Mouse (Mus musculus): ENCODE results near the gene Nfkbie. TPM values are rescaled to one million over a fixed set of nuclear protein-coding genes. Genes with fewer than 3 reads are reported as not detected.

Nfkbie gene
- polyA plus RNA-seq, 1 experiment from 2014 or later, result 5.3 TPM

DNA sequence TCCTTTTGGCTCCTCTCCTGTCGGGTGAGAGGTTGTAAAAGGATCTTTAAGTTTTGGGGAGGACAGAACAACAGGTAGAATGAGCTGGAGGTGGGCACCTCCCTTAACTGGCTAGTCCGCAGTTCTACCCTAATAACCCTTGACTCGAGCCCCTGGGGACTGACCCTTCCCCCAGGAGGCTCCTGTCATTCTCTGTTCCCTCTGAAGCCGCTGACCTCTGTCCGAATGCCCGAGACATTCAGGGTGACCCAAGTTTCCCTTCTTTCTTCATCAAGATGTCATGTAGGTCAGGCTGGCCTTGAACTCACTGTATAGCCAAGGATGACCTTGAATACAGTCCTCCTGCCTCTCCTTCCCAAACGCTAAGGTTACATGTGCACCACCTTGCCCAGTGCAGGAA, 32.9 kb downstream of the Nfkbie start:
- peaks cover 4% of the 10 kb centered on the region; the same call in 1 of the 2 replicates for H3K27me3 ChIP-seq
- H3K4me2 ChIP-seq, result no peak overlapping the region
- H3K27ac ChIP-seq (replicated peaks), result no peak overlapping the region
- H3K9me3 ChIP-seq, result no peaks in the 10 kb centered on the region
- WGBS, result 90% methylated on average over 7 of the region's 7 CpGs
- peaks cover 33% of the 10 kb centered on the region for H3K4me1 ChIP-seq (replicated peaks)
- no peak for ATAC-seq (ENCODE audit: low read depth)
- H3K4me3 ChIP-seq, result no peak overlapping the region
- H3K36me3 ChIP-seq, result peaks cover 10% of the 10 kb centered on the region; the same call in 1 of the 2 replicates
- H3K9ac ChIP-seq, result no peak overlapping the region

DNA sequence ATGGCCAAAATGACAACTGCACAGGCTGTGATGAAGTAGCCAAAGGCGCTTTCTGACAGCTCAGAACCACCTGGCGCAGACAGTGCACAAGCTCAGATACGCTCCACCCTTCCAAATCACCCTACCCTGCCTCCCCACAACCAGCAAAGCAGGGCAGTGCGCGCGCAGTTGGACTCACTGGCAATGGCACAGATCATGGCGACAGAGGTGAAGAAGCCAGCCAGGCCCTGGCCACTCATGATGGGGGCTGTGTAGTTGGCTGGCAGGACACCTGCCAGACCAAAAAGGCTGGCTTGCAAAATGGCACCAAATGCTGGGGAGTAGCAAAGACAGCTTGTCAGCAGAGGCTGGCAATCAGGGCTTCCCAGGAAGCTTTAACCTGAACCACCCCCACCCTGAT, 33.7 kb downstream of the Nfkbie start:
- Histone ChIP-seq H3K4me1 (replicated peaks) (peaks cover 39% of the 10 kb centered on the region), H3K27me3 (peaks cover 13% of the 10 kb centered on the region), H3K9ac (no peak overlapping the region), H3K36me3 (peaks cover 10% of the 10 kb centered on the region; the same call in 1 of the 2 replicates), H3K9me3 (no peaks in the 10 kb centered on the region), H3K4me2 (no peak overlapping the region), H3K4me3 (no peak overlapping the region), H3K27ac (replicated peaks) (no peak overlapping the region)
- WGBS, result 96% methylated on average over 7 of the region's 7 CpGs
- no peak for ATAC-seq (ENCODE audit: low read depth)

DNA sequence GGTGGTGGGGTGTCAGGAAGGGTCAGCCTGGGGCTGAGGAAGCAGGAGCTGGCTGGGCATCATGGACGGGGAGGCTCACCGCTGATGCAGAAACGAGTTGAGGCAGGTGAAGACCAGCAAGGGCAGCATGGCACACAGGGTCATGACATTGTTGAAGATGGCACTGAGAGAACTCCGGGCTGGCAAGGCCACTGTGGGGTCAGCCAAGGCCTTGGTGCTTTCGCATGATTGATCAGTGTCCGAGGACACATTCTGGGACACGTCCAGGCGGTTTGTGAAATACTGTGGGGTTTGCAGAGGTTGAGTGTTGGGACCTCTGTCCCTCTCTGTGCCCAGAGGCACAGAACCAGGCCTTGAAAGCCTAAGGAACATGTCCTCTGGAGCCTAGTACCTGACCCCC, 34.3 kb downstream of the Nfkbie start:
- Histone ChIP-seq H3K9ac (no peak overlapping the region), H3K9me3 (no peaks in the 10 kb centered on the region), H3K36me3 (peaks cover 10% of the 10 kb centered on the region; the same call in 1 of the 2 replicates), H3K4me1 (replicated peaks) (peaks cover 39% of the 10 kb centered on the region), H3K4me3 (no peak overlapping the region), H3K4me2 (no peak overlapping the region), H3K27ac (replicated peaks) (no peak overlapping the region), H3K27me3 (peaks cover 18% of the 10 kb centered on the region)
- ATAC-seq (ENCODE audit: low read depth), result no peak
- 96% methylated on average over 8 of the region's 8 CpGs for WGBS

DNA sequence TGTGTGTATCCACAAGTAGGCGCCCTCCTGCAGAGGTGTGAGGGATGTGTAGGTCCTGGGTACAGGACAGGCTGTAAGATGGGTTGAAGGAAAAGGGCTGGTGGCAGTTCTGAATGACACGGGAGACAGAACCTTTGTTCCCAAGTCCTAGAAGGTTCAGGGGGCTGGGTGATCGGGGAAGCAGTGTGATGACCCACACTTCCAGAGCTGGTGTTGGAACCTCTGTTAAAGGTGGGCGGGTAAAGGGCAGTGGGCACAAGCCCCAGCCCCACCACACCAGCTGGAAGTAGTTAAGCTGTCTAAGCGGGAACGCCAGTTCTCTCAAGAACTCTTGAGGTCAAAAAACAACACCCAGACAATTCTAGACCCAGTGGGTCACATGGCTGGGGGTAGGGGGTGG, 34.9 kb downstream of the Nfkbie start:
- Histone ChIP-seq H3K36me3 (peaks cover 10% of the 10 kb centered on the region; the same call in 1 of the 2 replicates), H3K27me3 (peaks cover 18% of the 10 kb centered on the region), H3K4me3 (no peak overlapping the region), H3K9me3 (no peaks in the 10 kb centered on the region), H3K4me1 (replicated peaks) (peaks cover 39% of the 10 kb centered on the region), H3K4me2 (no peak overlapping the region), H3K27ac (replicated peaks) (no peak overlapping the region), H3K9ac (no peak overlapping the region)
- ATAC-seq (ENCODE audit: low read depth), result no peak
- 88% methylated on average over 6 of the region's 6 CpGs for WGBS

DNA sequence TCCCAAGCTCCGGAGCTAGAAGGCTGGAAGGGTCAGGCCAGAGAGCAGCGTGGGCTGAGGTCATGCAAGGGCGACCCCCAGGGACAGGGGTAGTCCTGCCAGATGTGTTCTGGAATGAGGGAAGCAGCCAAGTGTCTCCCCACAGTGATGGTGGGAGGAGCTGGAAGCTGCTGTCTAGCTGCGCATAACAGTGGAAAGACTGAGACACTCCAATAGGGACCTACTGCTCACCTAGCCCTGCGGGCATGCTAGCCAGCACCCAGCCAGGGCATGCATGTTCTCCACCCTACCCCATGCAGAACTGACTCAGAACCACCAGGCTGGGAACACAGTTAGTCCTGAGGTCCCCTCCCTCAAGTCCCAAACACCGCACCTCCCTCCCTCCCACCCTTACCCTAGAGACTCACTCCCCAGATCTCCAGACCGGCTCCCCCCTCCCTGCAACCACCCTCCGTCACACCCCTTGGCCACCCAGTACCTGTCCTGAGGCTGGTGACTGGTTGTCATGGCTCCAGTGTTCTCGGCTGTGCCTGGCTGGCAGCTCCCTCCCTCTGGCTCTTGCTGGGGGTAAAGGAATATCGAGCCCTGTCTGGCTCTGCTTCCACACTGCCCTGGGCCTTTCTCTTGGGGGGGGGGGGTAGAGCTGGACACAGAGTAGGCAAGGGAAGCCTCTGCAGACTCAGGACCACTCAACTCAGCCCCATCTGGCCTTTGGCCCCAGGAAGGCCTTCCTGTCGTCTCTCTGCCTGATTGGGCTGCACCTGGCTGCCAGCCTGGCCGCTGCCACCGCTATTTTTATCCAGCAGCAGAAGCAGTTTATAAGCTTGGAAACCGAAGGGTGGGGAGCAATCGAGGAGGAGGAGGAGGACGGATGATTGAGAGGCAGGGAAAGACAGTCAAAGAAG, 36.5 kb downstream of the Nfkbie start:
- Histone ChIP-seq H3K4me2 (peak overlapping the region; percentile 3; the same call in 1 of the 2 replicates), H3K36me3 (peaks cover 3% of the 10 kb centered on the region; the same call in 1 of the 2 replicates), H3K4me1 (replicated peaks) (peaks cover 52% of the 10 kb centered on the region), H3K4me3 (no peak overlapping the region), H3K9ac (peak overlapping the region; percentile 47), H3K27ac (replicated peaks) (no peak overlapping the region), H3K9me3 (no peaks in the 10 kb centered on the region), H3K27me3 (peaks cover 18% of the 10 kb centered on the region)
- ATAC-seq (ENCODE audit: low read depth), result no peak
- 56% methylated on average over 16 of the region's 16 CpGs for WGBS

- ATAC-seq (ENCODE audit: low read depth), result no peak
- Histone ChIP-seq H3K4me3 (no peak overlapping the region), H3K27ac (replicated peaks) (no peak overlapping the region), H3K4me2 (peak overlapping the region; percentile 80; the same call in 1 of the 2 replicates), H3K9ac (peak overlapping the region; percentile 47; the same call in 1 of the 2 replicates), H3K36me3 (no peaks in the 10 kb centered on the region), H3K27me3 (peaks cover 18% of the 10 kb centered on the region), H3K4me1 (replicated peaks) (peaks cover 56% of the 10 kb centered on the region), H3K9me3 (no peaks in the 10 kb centered on the region)
- WGBS, result 63% methylated on average over 8 of the region's 8 CpGs
Observed at GRCm38 (mm10) chr17:45592606-45593431, 37.3 kb downstream of the Nfkbie start.

DNA sequence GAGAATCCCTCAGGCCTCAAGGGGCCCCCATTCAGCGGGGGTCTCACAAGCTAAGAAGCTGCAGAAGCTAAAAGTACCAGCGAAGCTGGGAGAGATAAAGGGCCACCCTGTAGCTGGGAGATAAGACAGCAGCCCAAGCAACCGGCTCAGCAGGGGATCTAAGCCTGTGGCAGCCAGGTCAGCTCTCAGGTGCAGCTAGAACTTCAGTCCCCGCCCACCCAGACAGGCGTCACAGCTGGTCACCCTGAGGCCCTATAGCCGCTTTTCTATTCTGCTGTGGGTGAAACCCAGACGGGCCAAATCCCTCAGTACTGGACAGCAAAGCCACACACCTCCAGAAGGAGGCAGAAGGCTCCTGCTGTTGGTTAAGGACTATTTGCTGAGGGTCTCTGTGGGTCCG, 38.0 kb downstream of the Nfkbie start:
- WGBS, result 35% methylated on average over 8 of the region's 8 CpGs
- peaks cover 59% of the 10 kb centered on the region for H3K4me1 ChIP-seq (replicated peaks)
- no peaks in the 10 kb centered on the region for H3K9me3 ChIP-seq
- peak overlapping the region; percentile 80 for H3K4me2 ChIP-seq
- H3K27ac ChIP-seq (replicated peaks), result no peak overlapping the region
- no peaks in the 10 kb centered on the region for H3K36me3 ChIP-seq
- peaks cover 18% of the 10 kb centered on the region for H3K27me3 ChIP-seq
- H3K9ac ChIP-seq, result no peak overlapping the region
- no peak for ATAC-seq (ENCODE audit: low read depth)
- no peak overlapping the region for H3K4me3 ChIP-seq

- H3K36me3 ChIP-seq, result no peaks in the 10 kb centered on the region
- H3K4me1 ChIP-seq (replicated peaks), result peaks cover 65% of the 10 kb centered on the region
- H3K4me3 ChIP-seq, result peak overlapping the region; percentile 45
- peaks cover 18% of the 10 kb centered on the region for H3K27me3 ChIP-seq
- WGBS, result 49% methylated on average over 8 of the region's 8 CpGs
- H3K9me3 ChIP-seq, result no peaks in the 10 kb centered on the region
- H3K27ac ChIP-seq (replicated peaks), result no peak overlapping the region
- H3K4me2 ChIP-seq, result peak overlapping the region; percentile 80
- no peak for ATAC-seq (ENCODE audit: low read depth)
- H3K9ac ChIP-seq, result peak overlapping the region; percentile 65; the same call in 1 of the 2 replicates
Observed at GRCm38 (mm10) chr17:45594195-45594594, 38.7 kb downstream of the Nfkbie start.

DNA sequence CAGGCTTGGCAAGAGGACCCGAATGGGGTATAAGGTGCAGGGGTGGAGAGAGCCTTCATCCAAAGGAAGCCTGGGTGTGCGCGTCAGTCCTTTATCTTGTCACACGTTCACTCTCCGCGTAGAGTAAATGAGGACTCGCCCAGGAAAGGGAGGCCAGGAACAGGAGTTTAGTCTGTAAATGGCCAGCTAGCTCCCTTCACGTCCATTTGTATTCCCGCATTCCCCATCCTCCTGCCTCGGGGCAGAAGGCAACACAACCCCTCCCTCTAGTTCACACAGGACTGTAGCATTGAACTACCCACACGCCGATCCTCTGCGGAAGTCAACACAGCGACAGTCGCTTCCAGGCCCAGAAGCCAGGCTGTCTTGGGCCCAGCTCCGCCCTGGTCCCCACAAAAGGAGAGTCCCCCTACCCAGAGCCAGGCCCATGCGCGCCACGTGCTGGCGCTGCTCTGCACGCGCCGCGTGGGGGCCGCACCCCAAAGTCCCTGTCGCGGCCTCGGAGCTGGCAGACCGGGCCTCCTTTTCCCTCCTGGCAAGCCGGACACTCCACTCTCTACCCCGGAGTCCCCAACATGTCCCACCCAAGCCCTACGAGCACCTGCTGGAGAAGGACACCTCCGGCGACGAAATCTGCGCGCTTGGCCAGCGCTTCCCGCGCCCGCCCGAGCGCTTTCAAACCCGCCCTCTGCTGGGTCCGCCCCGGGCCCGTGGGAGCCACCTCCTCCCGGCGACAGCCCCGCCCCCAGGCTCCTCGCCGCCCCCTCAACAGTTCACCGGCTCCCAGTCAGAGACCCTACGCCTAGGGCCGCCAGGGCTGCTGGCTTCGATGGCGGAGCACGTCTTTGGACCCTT, 39.6 kb downstream of the Nfkbie start:
- peak overlapping the region; percentile 64 for H3K27ac ChIP-seq (replicated peaks)
- under 1% methylated on average over 54 of the region's 58 CpGs for WGBS

GRCm38 (mm10) chr17:45595736-45596390, 40.4 kb downstream of the Nfkbie start:
- Histone ChIP-seq H3K9ac (peak overlapping the region; percentile 65), H3K27ac (replicated peaks) (peak overlapping the region; percentile 64), H3K4me1 (replicated peaks) (peaks cover 73% of the 10 kb centered on the region), H3K4me2 (peak overlapping the region; percentile 80), H3K4me3 (peak overlapping the region; percentile 45), H3K9me3 (no peaks in the 10 kb centered on the region), H3K36me3 (no peaks in the 10 kb centered on the region), H3K27me3 (peaks cover 30% of the 10 kb centered on the region)
- peak; percentile 38 for ATAC-seq (ENCODE audit: low read depth)
- WGBS, result 4% methylated on average over 23 of the region's 23 CpGs

More for the DNA sequence above, 39.6 kb downstream of the Nfkbie start:
- peak; percentile 79 for ATAC-seq (ENCODE audit: low read depth)
- peak overlapping the region; percentile 80 for H3K4me2 ChIP-seq
- H3K9me3 ChIP-seq, result no peaks in the 10 kb centered on the region
- H3K27me3 ChIP-seq, result peaks cover 23% of the 10 kb centered on the region
- peak overlapping the region; percentile 65 for H3K9ac ChIP-seq
- peak overlapping the region; percentile 45 for H3K4me3 ChIP-seq
- H3K4me1 ChIP-seq (replicated peaks), result peaks cover 73% of the 10 kb centered on the region
- H3K36me3 ChIP-seq, result no peaks in the 10 kb centered on the region

Data from neural tube, embryonic 13.5 days (tissue).